Mouse (Mus musculus) CH12.LX (cell line): ENCODE results near the gene Zbtb20. TPM values are rescaled to one million over a fixed set of nuclear protein-coding genes. Genes with fewer than 3 reads are reported as not detected.

ENCODE experiments used
- DNase-seq: peaks from one replicate; pipeline ENCODE4 v3.0.0-alpha.2; 2013; ENCODE audit errors: extremely low read depth
- H3K27ac ChIP-seq: 2 replicates; pipeline ENCODE4 v1.5.1; 2012; ENCODE audit warnings: low read depth, mild to moderate bottlenecking, control low read depth, moderate library complexity; ENCODE audit not compliant: insufficient read depth
- H3K27me3 ChIP-seq: replicated peaks from 2 replicates; pipeline ENCODE3; 2012; ENCODE audit warnings: inconsistent platforms
- H3K36me3 ChIP-seq, 2 experiments: replicated peaks in 1 of 2; 2 replicates each; pipeline versions ENCODE3 to v1.6.1; 2012; ENCODE audit warnings: inconsistent platforms in 1 of 2, low read length in 1 of 2, mild to moderate bottlenecking in 1 of 2, mixed read lengths in 1 of 2, moderate library complexity in 1 of 2; ENCODE audit not compliant: control insufficient read depth in 1 of 2, insufficient read depth in 1 of 2
- H3K4me1 ChIP-seq, 2 experiments: 2 replicates each; pipeline ENCODE4 v1.6.1; 2012; ENCODE audit warnings: inconsistent platforms in 1 of 2, moderate library complexity in 1 of 2; ENCODE audit not compliant: insufficient read depth in 2 of 2, control insufficient read depth in 1 of 2
- H3K4me2 ChIP-seq: 2 replicates; pipeline ENCODE4 v1.6.1; 2012; ENCODE audit warnings: low read depth, mild to moderate bottlenecking, control low read depth; ENCODE audit not compliant: poor library complexity, insufficient read depth, severe bottlenecking
- H3K4me3 ChIP-seq, 3 experiments: fragments of 150-350 bp in 1 of 3; sonication (generic) in 1 of 3; replicated peaks in 1 of 3; 2 replicates each; pipeline versions ENCODE3 to v1.5.1; 2011 to 2012; ENCODE audit warnings: low read depth in 2 of 3, low read length in 2 of 3, mild to moderate bottlenecking in 2 of 3, moderate library complexity in 2 of 3, control low read depth in 1 of 3, improper control_type of control experiment in 1 of 3, inconsistent platforms in 1 of 3, mixed read lengths in 1 of 3; ENCODE audit not compliant: poor library complexity in 1 of 3
- H3K79me2 ChIP-seq: replicated peaks from 2 replicates; pipeline ENCODE4 v1.6.1; 2012; ENCODE audit warnings: mild to moderate bottlenecking, moderate library complexity; ENCODE audit not compliant: control insufficient read depth, poor library complexity, insufficient read depth, severe bottlenecking; ENCODE audit errors: extremely low read depth
- H3K9ac ChIP-seq: 2 replicates; pipeline ENCODE4 v1.6.1; 2012; ENCODE audit warnings: low read depth, mild to moderate bottlenecking, control low read depth, moderate library complexity; ENCODE audit not compliant: insufficient read depth
- H3K9me3 ChIP-seq: replicated peaks from 2 replicates; pipeline ENCODE3; 2012; ENCODE audit warnings: low read length, inconsistent platforms, mixed read lengths
- CHD1 ChIP-seq: IDR thresholded peaks from 2 replicates; pipeline ENCODE4 v1.6.1; 2012; ENCODE audit warnings: low read depth, low read length, improper control_type of control experiment, inconsistent platforms
- CHD2 ChIP-seq: IDR thresholded peaks from 2 replicates; pipeline ENCODE4 v1.6.1; 2011; ENCODE audit warnings: low read length, improper control_type of control experiment
- CTCF ChIP-seq, 2 experiments: IDR thresholded peaks in 1 of 2; conservative IDR thresholded peaks in 1 of 2; 2 replicates each; pipeline ENCODE4 v1.5.1; 2011 to 2012; ENCODE audit warnings: low read depth in 2 of 2, low read length in 2 of 2, improper control_type of control experiment in 1 of 2, inconsistent platforms in 1 of 2, mild to moderate bottlenecking in 1 of 2, moderate library complexity in 1 of 2
- E2F4 ChIP-seq: IDR thresholded peaks from 2 replicates; pipeline ENCODE4 v1.6.1; 2011; ENCODE audit warnings: low read depth, low read length, improper control_type of control experiment; ENCODE audit not compliant: insufficient replicate concordance
- EP300 ChIP-seq: IDR thresholded peaks from 2 replicates; pipeline ENCODE4 v1.6.1; 2011; ENCODE audit warnings: low read length, improper control_type of control experiment
- ETS1 ChIP-seq: conservative IDR thresholded peaks from 2 replicates; pipeline ENCODE4 v1.6.1; 2012; ENCODE audit warnings: low read depth, mild to moderate bottlenecking, inconsistent platforms, low read length, improper control_type of control experiment, moderate library complexity
- GABPA ChIP-seq: IDR thresholded peaks from 2 replicates; pipeline ENCODE4 v1.6.1; 2012; ENCODE audit warnings: low read depth, low read length, improper control_type of control experiment, inconsistent platforms; ENCODE audit not compliant: insufficient replicate concordance
- HCFC1 ChIP-seq: IDR thresholded peaks from 2 replicates; pipeline ENCODE4 v1.6.1; 2012; ENCODE audit warnings: low read depth, mild to moderate bottlenecking, inconsistent platforms, low read length, improper control_type of control experiment
- IRF4 ChIP-seq: IDR thresholded peaks from 2 replicates; pipeline ENCODE4 v1.6.1; 2014; ENCODE audit warnings: low read depth, mild to moderate bottlenecking, inconsistent platforms, low read length, improper control_type of control experiment
- JUN ChIP-seq: IDR thresholded peaks from 2 replicates; pipeline ENCODE4 v1.6.1; 2011; ENCODE audit warnings: low read depth, mild to moderate bottlenecking, low read length, improper control_type of control experiment, moderate library complexity; ENCODE audit not compliant: insufficient read depth
- JUND ChIP-seq: conservative IDR thresholded peaks from 2 replicates; pipeline ENCODE4 v1.6.1; 2011; ENCODE audit warnings: low read depth, low read length, improper control_type of control experiment
- KAT2A ChIP-seq: IDR thresholded peaks from 2 replicates; pipeline ENCODE4 v1.6.1; 2012; ENCODE audit warnings: low read length, improper control_type of control experiment, inconsistent platforms; ENCODE audit not compliant: insufficient replicate concordance
- MAFK ChIP-seq: IDR thresholded peaks from 2 replicates; pipeline ENCODE4 v1.6.1; 2011; ENCODE audit warnings: low read length, improper control_type of control experiment; ENCODE audit not compliant: insufficient replicate concordance
- MAX ChIP-seq: IDR thresholded peaks from 2 replicates; pipeline ENCODE4 v1.6.1; 2011; ENCODE audit warnings: low read length, improper control_type of control experiment
- MEF2A ChIP-seq: IDR thresholded peaks from 2 replicates; pipeline ENCODE4 v1.6.1; 2014; ENCODE audit warnings: low read depth, mild to moderate bottlenecking, inconsistent platforms, low read length, improper control_type of control experiment, borderline replicate concordance
- MXI1 ChIP-seq: IDR thresholded peaks from 2 replicates; pipeline ENCODE4 v1.6.1; 2011; ENCODE audit warnings: mild to moderate bottlenecking, low read depth, low read length, improper control_type of control experiment
- MYC ChIP-seq: IDR thresholded peaks from 2 replicates; pipeline ENCODE4 v1.6.1; 2011; ENCODE audit warnings: low read depth, mild to moderate bottlenecking, improper control_type of control experiment, low read length
- NELFE ChIP-seq: IDR thresholded peaks from 2 replicates; pipeline ENCODE4 v1.6.1; 2011; ENCODE audit warnings: low read depth, low read length, improper control_type of control experiment
- NRF1 ChIP-seq: IDR thresholded peaks from 2 replicates; pipeline ENCODE4 v1.6.1; 2014; ENCODE audit warnings: low read depth, mild to moderate bottlenecking, inconsistent platforms, low read length, improper control_type of control experiment, moderate library complexity
- PAX5 ChIP-seq: IDR thresholded peaks from 2 replicates; pipeline ENCODE4 v1.6.1; 2012; ENCODE audit warnings: low read length, inconsistent platforms, mixed read lengths
- POLR2A ChIP-seq: IDR thresholded peaks from 2 replicates; pipeline ENCODE4 v1.6.1; 2011; ENCODE audit warnings: low read depth, mild to moderate bottlenecking, improper control_type of control experiment, low read length
- RAD21 ChIP-seq: IDR thresholded peaks from 2 replicates; pipeline ENCODE4 v1.6.1; 2011; ENCODE audit warnings: low read depth, mild to moderate bottlenecking, low read length, improper control_type of control experiment, moderate library complexity
- RCOR1 ChIP-seq: conservative IDR thresholded peaks from 2 replicates; pipeline ENCODE4 v1.6.1; 2012; ENCODE audit warnings: low read depth, mild to moderate bottlenecking, inconsistent platforms, low read length, improper control_type of control experiment
- SIN3A ChIP-seq: IDR thresholded peaks from 2 replicates; pipeline ENCODE4 v1.6.1; 2012; ENCODE audit warnings: low read length, improper control_type of control experiment, inconsistent platforms
- SMC3 ChIP-seq: IDR thresholded peaks from 2 replicates; pipeline ENCODE4 v1.6.1; 2011; ENCODE audit warnings: low read depth, low read length, improper control_type of control experiment
- TBP ChIP-seq: conservative IDR thresholded peaks from 2 replicates; pipeline ENCODE4 v1.6.1; 2011; ENCODE audit warnings: low read depth, low read length, improper control_type of control experiment
- USF1 ChIP-seq: IDR thresholded peaks from 2 replicates; pipeline ENCODE4 v1.6.1; 2014; ENCODE audit warnings: low read depth, mild to moderate bottlenecking, inconsistent platforms, low read length, improper control_type of control experiment
- ZC3H11A ChIP-seq: IDR thresholded peaks from 2 replicates; pipeline ENCODE4 v1.6.1; 2012; ENCODE audit warnings: low read depth, mild to moderate bottlenecking, inconsistent platforms, low read length, improper control_type of control experiment
- ZKSCAN1 ChIP-seq: IDR thresholded peaks from 2 replicates; pipeline ENCODE4 v1.6.1; 2012; ENCODE audit warnings: low read depth, inconsistent platforms, low read length, improper control_type of control experiment, borderline replicate concordance
- ZMIZ1 ChIP-seq: IDR thresholded peaks from 2 replicates; pipeline ENCODE4 v1.6.1; 2012; ENCODE audit warnings: low read depth, mild to moderate bottlenecking, inconsistent platforms, low read length, improper control_type of control experiment
- ZNF384 ChIP-seq: IDR thresholded peaks from 2 replicates; pipeline ENCODE4 v1.6.1; 2012; ENCODE audit warnings: low read depth, low read length, improper control_type of control experiment, inconsistent platforms
- dilution Hi-C: fragments of 300-500 bp; cut with MboI; formaldehyde crosslinking; loops from 2 replicates; pipeline ENCODE4 v1.14.3; 2020; ENCODE audit warnings: low sequenced_read_pairs; ENCODE audit not compliant: extremely low pct_unique_long_range_greater_than_20kb, extremely low pct_ligation_motif_present
- in situ Hi-C: fragments of 300-500 bp; cut with MboI; formaldehyde crosslinking; loops from 3 replicates; pipeline ENCODE4 v1.14.3; 2019; ENCODE audit warnings: low sequenced_read_pairs, low pct_ligation_motif_present, low pct_unique_long_range_greater_than_20kb, mixed read lengths
- polyA plus RNA-seq: library from polyadenylated mRNA; unstranded; fragments of >175 nt; gene quantifications from 2 replicates; pipeline ENCODE4 v1.2.1, GENCODE M21; 2012; ENCODE audit warnings: low read depth; ENCODE audit not compliant: insufficient read length
- total RNA-seq, 2 experiments: library from RNA; depleted of rRNA; stranded (reverse); fragments of 300-350 nt in 1 of 2; fragments of >200 nt in 1 of 2; gene quantifications; 2 replicates each; pipeline ENCODE4 v1.2.3; 2012 to 2014

Gene Zbtb20
- total and polyA plus RNA-seq, 3 experiments, result 24.9 to 58.0 (median 51.6) TPM

GRCm38 (mm10) chr16:43247026-43247425 lies 371.3 kb downstream of the Zbtb20 start:
- Histone ChIP-seq H3K4me3 (no peak overlapping the region), H3K4me2 (no peak overlapping the region), H3K27ac (no peak overlapping the region), H3K36me3 (no peaks in the 10 kb centered on the region), H3K9me3 (no peaks in the 10 kb centered on the region), H3K27me3 (no peaks in the 10 kb centered on the region), H3K4me1 (no peaks in the 10 kb centered on the region), H3K79me2 (no peaks in the 10 kb centered on the region), H3K9ac (no peak overlapping the region)
- dilution Hi-C loops, result no loop called here
- in situ Hi-C loops, result no loop called here
- no peak for TF ChIP-seq RAD21
- TF ChIP-seq RCOR1, result no peak
- no peak for TF ChIP-seq CHD2
- no peak for TF ChIP-seq MEF2A
- no peak for TF ChIP-seq TBP
- no peak for TF ChIP-seq SMC3
- TF ChIP-seq HCFC1, result no peak
- TF ChIP-seq MYC, result no peak
- TF ChIP-seq ETS1, result no peak
- TF ChIP-seq EP300, result no peak
- no peak for TF ChIP-seq NRF1
- no peak for TF ChIP-seq ZKSCAN1
- no peak for TF ChIP-seq CTCF (conservative IDR thresholded peaks at IDR 0.05 in 1 of 2, IDR thresholded peaks at IDR 0.05 in 1 of 2; ENCODE audit: low read depth in 2 of 2, low read length in 2 of 2)
- no peak for TF ChIP-seq ZC3H11A
- no peak for TF ChIP-seq MXI1
- DNase-seq, result no peak

- peak overlapping the region; percentile 44 for H3K4me2 ChIP-seq
- DNase-seq, result peak; percentile 86
- H3K79me2 ChIP-seq, result no peaks in the 10 kb centered on the region
- H3K4me1 ChIP-seq, result peaks cover 3 to 31% of the 10 kb centered on the region in 2 experiments; a peak in 3 of 4 replicates
- H3K36me3 ChIP-seq, result no peaks in the 10 kb centered on the region
- dilution Hi-C loops, result no loop called here
- no peaks in the 10 kb centered on the region for H3K27me3 ChIP-seq
- H3K27ac ChIP-seq, result no peak overlapping the region
- in situ Hi-C loops, result no loop called here
- H3K9me3 ChIP-seq, result no peaks in the 10 kb centered on the region
- H3K9ac ChIP-seq, result no peak overlapping the region
- no peak overlapping the region for H3K4me3 ChIP-seq
- TF ChIP-seq JUND, result peak; percentile 99
- peak; percentile 93 for TF ChIP-seq ETS1
- no peak for TF ChIP-seq ZMIZ1
- no peak; the same call in 1 of the 2 replicates for TF ChIP-seq MXI1
- no peak for TF ChIP-seq ZNF384
- no peak for TF ChIP-seq E2F4
- no peak for TF ChIP-seq ZKSCAN1
- peak; percentile 100 for TF ChIP-seq IRF4
- TF ChIP-seq KAT2A, result no peak
- peak; percentile 10 for TF ChIP-seq RAD21
- peak; percentile 11; the same call in 1 of the 2 replicates for TF ChIP-seq SMC3
- TF ChIP-seq NELFE, result no peak
- no peak for TF ChIP-seq GABPA
- no peak for TF ChIP-seq ZC3H11A
- peak; percentile 31; the same call in 1 of the 2 replicates for TF ChIP-seq TBP
- TF ChIP-seq SIN3A, result no peak; the same call in 1 of the 2 replicates
- TF ChIP-seq HCFC1, result no peak
- peak; percentile 95 for TF ChIP-seq RCOR1
- peak; percentile 66; the same call in 1 of the 2 replicates for TF ChIP-seq MAFK
- TF ChIP-seq MYC, result 0 out of 2 replicates have a peak, but pooled peaks have one; percentile 29
- TF ChIP-seq PAX5, result no peak
- TF ChIP-seq CHD2, result peak; percentile 86
- no peak for TF ChIP-seq CTCF (conservative IDR thresholded peaks at IDR 0.05 in 1 of 2, IDR thresholded peaks at IDR 0.05 in 1 of 2; ENCODE audit: low read depth in 2 of 2, low read length in 2 of 2)
- 0 out of 2 replicates have a peak, but pooled peaks have one; percentile 32 for TF ChIP-seq MAX
- no peak for TF ChIP-seq POLR2A
- no peak for TF ChIP-seq CHD1
- peak; percentile 98 for TF ChIP-seq JUN
- no peak for TF ChIP-seq USF1
- TF ChIP-seq EP300, result peak; percentile 98
Observed at GRCm38 (mm10) chr16:43253077-43253476, 377.4 kb downstream of the Zbtb20 start.
